Mouse (Mus musculus): ENCODE results near the gene Slc5a1. TPM values are rescaled to one million over a fixed set of nuclear protein-coding genes. Genes with fewer than 3 reads are reported as not detected.

Slc5a1 gene
- polyA plus RNA-seq, 1 experiment from 2014 or later = 14.1 TPM

Other genes with a start within 250 kb of the Slc5a1 start
- 10.3 and 16.3 TPM in 2 replicates for gene Prr14l, start 250.0 kb upstream of the Slc5a1 start, polyA plus RNA-seq (2015; fragmentation: Nextera tagmentation; extraction: Ambion mirVana)
- 16.9 and 19.4 TPM in 2 replicates for gene Depdc5, start 240.5 kb upstream of the Slc5a1 start, polyA plus RNA-seq (2015; fragmentation: Nextera tagmentation; extraction: Ambion mirVana)
- 405 and 418 TPM in 2 replicates for gene Ywhah, start 85.4 kb upstream of the Slc5a1 start, polyA plus RNA-seq (2015; fragmentation: Nextera tagmentation; extraction: Ambion mirVana)
- gene Spon2, start 114.2 kb downstream of the Slc5a1 start, polyA plus RNA-seq (2015; fragmentation: Nextera tagmentation; extraction: Ambion mirVana) = 60.9 and 73.3 TPM in 2 replicates
- 221 TPM in 2 replicates for gene Ctbp1, start 170.8 kb downstream of the Slc5a1 start, polyA plus RNA-seq (2015; fragmentation: Nextera tagmentation; extraction: Ambion mirVana)
- 111 and 121 TPM in 2 replicates for gene Maea, start 231.3 kb downstream of the Slc5a1 start, polyA plus RNA-seq (2015; fragmentation: Nextera tagmentation; extraction: Ambion mirVana)